Mouse (Mus musculus): ENCODE measurements around the gene Dnase1l3. TPM values are rescaled to one million over a fixed set of nuclear protein-coding genes. Genes with fewer than 3 reads are reported as not detected.

The Dnase1l3 gene
- polyA plus RNA-seq, 1 experiment: 69.9 TPM

DNA sequence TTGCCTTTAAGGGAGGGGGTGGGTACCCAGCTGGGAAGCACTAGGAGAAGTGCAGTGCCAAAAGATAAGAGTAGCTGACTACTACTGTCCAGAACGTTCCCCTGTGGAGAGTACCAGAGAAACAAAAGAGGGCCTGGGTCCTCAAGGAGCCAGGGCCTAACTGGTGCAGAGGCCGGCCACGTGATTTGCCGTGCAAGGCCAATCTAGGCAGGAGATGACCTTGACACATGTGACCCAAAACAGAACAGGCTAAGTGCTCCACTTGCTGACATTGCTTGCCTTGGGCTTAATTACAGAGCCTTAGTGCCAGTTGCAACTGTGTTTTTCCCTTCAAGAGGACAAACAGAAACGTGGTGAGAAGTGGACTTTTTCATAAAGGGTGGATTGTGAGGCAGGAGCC lies 53.0 kb downstream of the Dnase1l3 start:
- no peak for DNase-seq (ENCODE audit: low read depth in 1 of 2, low spot score in 2 of 2)
- no peak overlapping the region for H3K27ac ChIP-seq (ENCODE audit: insufficient read depth, low read length)
- WGBS: 85% methylated on average over 5 of the region's 5 CpGs

DNA sequence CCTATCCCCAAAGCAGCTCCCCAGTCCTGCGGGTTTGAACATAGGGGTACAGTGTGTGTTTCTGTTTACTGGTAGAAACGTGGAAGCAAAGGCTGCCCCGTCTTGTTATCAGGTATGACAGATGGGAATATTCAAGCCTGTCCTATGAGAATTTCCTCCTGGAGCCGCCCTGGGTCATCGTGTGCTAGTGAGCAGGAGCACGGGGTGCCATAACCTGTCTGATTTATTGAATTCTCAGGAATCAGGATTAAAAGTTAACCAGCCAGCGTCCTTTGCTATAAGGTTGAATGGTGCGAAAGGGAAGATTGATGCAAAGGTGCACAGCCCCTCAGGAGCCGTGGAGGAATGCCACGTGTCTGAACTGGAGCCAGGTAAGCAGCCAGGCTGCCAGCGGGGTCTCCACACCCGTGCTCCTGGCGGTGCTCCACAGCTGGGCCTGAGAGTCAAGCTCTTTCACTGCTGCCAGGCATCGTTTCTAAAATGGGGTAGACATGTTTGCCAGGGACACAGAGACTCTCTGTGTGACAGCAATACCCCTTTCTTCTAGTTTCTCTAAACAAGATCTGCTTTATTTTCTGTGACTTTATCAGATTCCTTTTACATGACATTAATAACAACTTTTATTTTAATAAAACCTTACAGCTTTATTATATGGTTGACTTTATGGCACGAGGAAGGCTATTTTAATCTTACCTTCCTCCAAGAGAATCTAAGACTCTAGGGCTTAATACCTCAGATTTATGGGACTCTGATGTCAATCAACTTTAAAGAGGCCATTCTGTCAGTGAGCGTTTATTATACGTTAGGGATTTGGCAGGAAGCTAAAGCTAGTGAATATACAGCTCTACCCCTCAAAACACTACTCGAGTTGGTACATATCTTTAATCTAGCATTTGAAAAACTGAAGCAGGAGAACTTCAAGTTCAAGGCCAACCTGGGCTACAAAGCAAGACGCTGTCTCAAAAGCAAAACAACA lies 55.3 kb downstream of the Dnase1l3 start:
- no peak overlapping the region for H3K27ac ChIP-seq (ENCODE audit: insufficient read depth, low read length)
- 90% methylated on average over 19 of the region's 19 CpGs for whole genome bisulfite sequencing
- no peaks in the 10 kb centered on the region for H3K4me1 ChIP-seq (ENCODE audit: control insufficient read depth, insufficient read depth, insufficient read length)
- H3K36me3 ChIP-seq (ENCODE audit: control insufficient read depth, insufficient read depth, low read length): 0 out of 2 replicates have a peak, but pooled peaks cover 2% of the 10 kb centered on the region
- DNase-seq (ENCODE audit: low read depth in 1 of 2, low spot score in 2 of 2): no peak
- H3K27me3 ChIP-seq (ENCODE audit: control insufficient read depth, insufficient read depth, low read length): no peaks in the 10 kb centered on the region
- H3K4me3 ChIP-seq (ENCODE audit: extremely low read depth, insufficient read depth, insufficient read length): no peak overlapping the region
- TF ChIP-seq CTCF (IDR thresholded peaks at IDR 0.05; ENCODE audit: extremely low read depth, insufficient read depth, insufficient read length, insufficient replicate concordance) (no peak), POLR2A (IDR thresholded peaks at IDR 0.05; ENCODE audit: low read depth, low read length) (no peak)

More for the DNA sequence above, 53.0 kb downstream of the Dnase1l3 start:
- TF ChIP-seq CTCF (IDR thresholded peaks at IDR 0.05; ENCODE audit: extremely low read depth, insufficient read depth, insufficient read length, insufficient replicate concordance) (no peak), POLR2A (IDR thresholded peaks at IDR 0.05; ENCODE audit: low read depth, low read length) (no peak)
- Histone ChIP-seq H3K36me3 (ENCODE audit: control insufficient read depth, insufficient read depth, low read length) (peaks cover 2% of the 10 kb centered on the region; the same call in 1 of the 2 replicates), H3K4me3 (ENCODE audit: extremely low read depth, insufficient read depth, insufficient read length) (no peak overlapping the region), H3K27me3 (ENCODE audit: control insufficient read depth, insufficient read depth, low read length) (no peaks in the 10 kb centered on the region), H3K4me1 (ENCODE audit: control insufficient read depth, insufficient read depth, insufficient read length) (no peaks in the 10 kb centered on the region)

DNA sequence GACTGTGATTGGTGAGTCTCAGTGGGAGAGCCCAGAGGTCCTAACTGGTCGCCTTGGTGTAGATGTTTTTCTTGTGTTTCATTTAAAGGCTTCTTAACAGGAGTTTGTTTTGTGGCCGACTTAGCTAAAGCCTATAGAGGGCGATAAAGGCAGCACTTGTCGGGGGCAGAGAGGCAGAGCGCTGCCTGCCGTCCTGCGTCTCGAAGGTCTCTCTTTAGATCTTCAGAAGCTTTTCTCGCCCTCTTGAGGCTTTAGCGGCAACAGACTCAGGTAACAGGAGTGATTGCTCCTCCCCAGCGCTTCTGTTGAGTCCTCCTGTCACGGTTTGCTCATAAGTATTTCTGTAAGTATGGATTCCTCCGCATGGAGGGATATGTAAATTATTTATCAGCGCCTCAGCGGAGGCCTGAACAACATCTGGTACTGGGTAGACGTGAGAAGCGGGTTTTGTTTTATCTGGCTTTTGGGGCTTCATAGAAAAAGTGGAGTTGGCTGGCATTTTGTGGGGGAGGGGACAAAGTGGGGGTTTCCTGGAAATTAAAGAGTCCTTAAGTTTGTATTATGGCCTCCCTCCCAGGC lies 57.2 kb downstream of the Dnase1l3 start:
- no peak for TF ChIP-seq CTCF (IDR thresholded peaks at IDR 0.05; ENCODE audit: extremely low read depth, insufficient read depth, insufficient read length, insufficient replicate concordance)
- TF ChIP-seq POLR2A (IDR thresholded peaks at IDR 0.05; ENCODE audit: low read depth, low read length): no peak
- Histone ChIP-seq H3K36me3 (ENCODE audit: control insufficient read depth, insufficient read depth, low read length) (0 out of 2 replicates have a peak, but pooled peaks cover 2% of the 10 kb centered on the region), H3K27me3 (ENCODE audit: control insufficient read depth, insufficient read depth, low read length) (no peaks in the 10 kb centered on the region), H3K4me1 (ENCODE audit: control insufficient read depth, insufficient read depth, insufficient read length) (no peaks in the 10 kb centered on the region), H3K27ac (ENCODE audit: insufficient read depth, low read length) (no peak overlapping the region), H3K4me3 (ENCODE audit: extremely low read depth, insufficient read depth, insufficient read length) (no peak overlapping the region)
- WGBS: 40% methylated on average over 17 of the region's 17 CpGs
- no peak for DNase-seq (ENCODE audit: low read depth in 1 of 2, low spot score in 2 of 2)

DNA sequence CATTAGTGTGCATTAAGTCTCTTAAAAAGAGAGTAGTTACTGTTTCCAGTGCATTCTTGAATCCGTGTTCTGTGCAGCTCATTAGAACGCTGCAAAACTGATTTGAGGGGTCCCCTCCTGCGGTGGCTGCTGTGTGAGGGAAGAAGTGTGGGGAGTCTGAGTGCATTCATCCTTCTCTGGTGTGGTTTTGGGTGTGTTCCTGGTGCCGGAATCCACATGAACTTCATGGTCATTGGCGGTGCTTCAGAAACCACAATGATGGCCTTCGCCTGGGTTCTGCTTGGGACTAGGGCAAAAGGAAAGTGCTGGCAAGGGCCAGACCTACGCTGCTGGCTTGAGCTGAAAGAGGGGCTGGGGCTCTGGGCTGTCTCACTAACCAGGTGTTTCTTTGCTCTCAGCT lies 60.2 kb downstream of the Dnase1l3 start:
- Histone ChIP-seq H3K27ac (ENCODE audit: insufficient read depth, low read length) (no peak overlapping the region), H3K36me3 (ENCODE audit: control insufficient read depth, insufficient read depth, low read length) (peaks cover 5% of the 10 kb centered on the region), H3K4me1 (ENCODE audit: control insufficient read depth, insufficient read depth, insufficient read length) (no peaks in the 10 kb centered on the region), H3K27me3 (ENCODE audit: control insufficient read depth, insufficient read depth, low read length) (no peaks in the 10 kb centered on the region), H3K4me3 (ENCODE audit: extremely low read depth, insufficient read depth, insufficient read length) (no peak overlapping the region)
- no peak for DNase-seq (ENCODE audit: low read depth in 1 of 2, low spot score in 2 of 2)
- WGBS: 40% methylated on average over 7 of the region's 7 CpGs
- no peak for TF ChIP-seq CTCF (IDR thresholded peaks at IDR 0.05; ENCODE audit: extremely low read depth, insufficient read depth, insufficient read length, insufficient replicate concordance)
- no peak for TF ChIP-seq POLR2A (IDR thresholded peaks at IDR 0.05; ENCODE audit: low read depth, low read length)

DNA sequence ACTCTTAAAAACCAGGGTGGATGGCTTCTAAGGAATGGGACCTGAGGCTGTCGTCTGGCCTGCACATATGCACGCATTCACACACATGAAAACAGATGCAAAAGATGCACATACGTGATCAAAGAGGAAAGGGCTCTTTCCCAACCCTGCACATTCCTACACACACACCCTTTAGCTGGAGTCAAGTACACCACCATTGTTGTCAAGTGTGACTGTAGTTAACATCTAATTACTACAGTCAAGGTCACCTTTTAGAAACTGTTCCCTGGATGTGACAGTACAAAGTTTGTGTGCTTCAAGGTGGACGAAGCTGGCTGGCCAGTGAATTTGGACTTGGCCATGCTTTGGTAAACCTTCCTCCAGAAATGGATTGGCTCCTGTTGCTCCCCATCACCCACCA lies 62.2 kb downstream of the Dnase1l3 start:
- peaks cover 6% of the 10 kb centered on the region for H3K36me3 ChIP-seq (ENCODE audit: control insufficient read depth, insufficient read depth, low read length)
- TF ChIP-seq POLR2A (IDR thresholded peaks at IDR 0.05; ENCODE audit: low read depth, low read length): no peak
- no peak for TF ChIP-seq CTCF (IDR thresholded peaks at IDR 0.05; ENCODE audit: extremely low read depth, insufficient read depth, insufficient read length, insufficient replicate concordance)
- H3K27me3 ChIP-seq (ENCODE audit: control insufficient read depth, insufficient read depth, low read length): no peaks in the 10 kb centered on the region
- H3K27ac ChIP-seq (ENCODE audit: insufficient read depth, low read length): no peak overlapping the region
- whole genome bisulfite sequencing: 91% methylated on average over 4 of the region's 4 CpGs
- DNase-seq (ENCODE audit: low read depth in 1 of 2, low spot score in 2 of 2): no peak
- no peak overlapping the region for H3K4me3 ChIP-seq (ENCODE audit: extremely low read depth, insufficient read depth, insufficient read length)
- no peaks in the 10 kb centered on the region for H3K4me1 ChIP-seq (ENCODE audit: control insufficient read depth, insufficient read depth, insufficient read length)

DNA sequence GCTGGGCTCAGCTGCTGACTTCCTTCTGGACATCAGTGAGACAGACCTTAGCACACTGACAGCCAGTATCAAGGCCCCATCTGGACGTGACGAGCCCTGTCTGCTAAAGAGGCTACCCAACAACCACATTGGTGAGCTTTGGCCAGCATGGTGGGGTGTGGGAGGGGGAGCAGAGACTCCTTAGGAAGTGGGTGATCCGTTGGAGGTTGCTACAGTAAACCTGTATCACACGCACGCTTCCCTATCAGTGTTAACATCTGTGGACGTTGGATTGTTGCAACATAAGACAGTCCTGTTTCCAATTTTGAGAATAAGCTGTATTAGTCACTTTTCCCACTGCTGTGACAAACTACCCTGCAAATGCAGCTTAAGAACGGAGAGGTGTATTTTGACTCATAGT lies 65.3 kb downstream of the Dnase1l3 start:
- H3K4me3 ChIP-seq (ENCODE audit: extremely low read depth, insufficient read depth, insufficient read length): no peak overlapping the region

More for the DNA sequence above, 65.3 kb downstream of the Dnase1l3 start:
- Histone ChIP-seq H3K27ac (ENCODE audit: insufficient read depth, low read length) (no peak overlapping the region), H3K36me3 (ENCODE audit: control insufficient read depth, insufficient read depth, low read length) (peaks cover 9% of the 10 kb centered on the region), H3K4me1 (ENCODE audit: control insufficient read depth, insufficient read depth, insufficient read length) (no peaks in the 10 kb centered on the region), H3K27me3 (ENCODE audit: control insufficient read depth, insufficient read depth, low read length) (no peaks in the 10 kb centered on the region)
- no peak for TF ChIP-seq CTCF (IDR thresholded peaks at IDR 0.05; ENCODE audit: extremely low read depth, insufficient read depth, insufficient read length, insufficient replicate concordance)
- TF ChIP-seq POLR2A (IDR thresholded peaks at IDR 0.05; ENCODE audit: low read depth, low read length): no peak
- no peak for DNase-seq (ENCODE audit: low read depth in 1 of 2, low spot score in 2 of 2)
- WGBS: 62% methylated on average over 7 of the region's 7 CpGs

Data from spleen, adult 2 months (tissue).